Mouse (Mus musculus) embryonic fibroblast, embryonic 13.5 days (primary cell): ENCODE measurements around the gene Por. TPM values are rescaled to one million over a fixed set of nuclear protein-coding genes. Genes with fewer than 3 reads are reported as not detected.
A peak's percentile ranks its signal among the peaks of the same experiment; 100 is the strongest.

Source experiments
- H3K27ac ChIP-seq: 2 replicates; pipeline ENCODE4 v1.5.1; 2012; ENCODE audit warnings: low read length, control low read depth, inconsistent platforms; ENCODE audit not compliant: insufficient read depth
- H3K4me1 ChIP-seq: 2 replicates; pipeline ENCODE4 v1.6.1; 2011; ENCODE audit warnings: low read length; ENCODE audit not compliant: control insufficient read depth, insufficient read depth
- H3K4me3 ChIP-seq: 2 replicates; pipeline ENCODE4 v1.5.1; 2011; ENCODE audit warnings: mild to moderate bottlenecking, control low read depth, low read length; ENCODE audit not compliant: insufficient read depth
- CTCF ChIP-seq: IDR thresholded peaks from 2 replicates; pipeline ENCODE4 v1.5.1; 2011; ENCODE audit warnings: mild to moderate bottlenecking, control low read depth, low read length, moderate library complexity, borderline replicate concordance; ENCODE audit not compliant: insufficient read depth
- POLR2A ChIP-seq: IDR thresholded peaks from 2 replicates; pipeline ENCODE4 v1.6.1; 2011; ENCODE audit warnings: low read depth, mild to moderate bottlenecking, control low read depth, low read length, moderate library complexity
- polyA plus RNA-seq: library from polyadenylated mRNA; stranded (reverse); fragments of >200 nt; gene quantifications from 2 replicates; pipeline ENCODE4 v1.2.4, GENCODE M21; 2011; ENCODE audit warnings: low read depth; ENCODE audit not compliant: missing spikeins, insufficient read length

Gene Por
- polyA plus RNA-seq, 1 experiment, result 58.5 TPM

DNA sequence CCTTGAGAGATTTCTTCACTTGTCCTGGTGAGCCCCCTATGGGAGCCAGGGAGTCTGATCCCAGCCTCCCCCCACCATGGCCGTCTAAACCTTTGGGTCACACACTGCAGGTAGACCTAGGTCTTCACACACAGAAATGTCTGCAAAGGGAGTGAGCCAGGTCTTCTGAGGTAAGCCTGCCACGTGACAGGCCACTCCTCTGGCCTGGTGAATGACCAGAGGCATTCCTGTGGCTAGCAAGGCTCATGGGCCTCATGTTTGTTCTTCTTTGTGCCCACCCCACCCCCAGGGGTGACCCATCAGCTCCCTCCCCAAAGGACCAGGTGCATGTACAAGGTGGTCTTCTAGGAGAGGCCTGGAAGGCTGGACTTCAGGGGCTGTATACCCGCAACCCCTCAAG is 18.3 kb upstream of the Por start:
- Histone ChIP-seq H3K27ac (no peak overlapping the region), H3K4me1 (0 out of 2 replicates have a peak, but pooled peaks cover 3% of the 10 kb centered on the region), H3K4me3 (no peak overlapping the region)
- TF ChIP-seq POLR2A (no peak), CTCF (no peak)

DNA sequence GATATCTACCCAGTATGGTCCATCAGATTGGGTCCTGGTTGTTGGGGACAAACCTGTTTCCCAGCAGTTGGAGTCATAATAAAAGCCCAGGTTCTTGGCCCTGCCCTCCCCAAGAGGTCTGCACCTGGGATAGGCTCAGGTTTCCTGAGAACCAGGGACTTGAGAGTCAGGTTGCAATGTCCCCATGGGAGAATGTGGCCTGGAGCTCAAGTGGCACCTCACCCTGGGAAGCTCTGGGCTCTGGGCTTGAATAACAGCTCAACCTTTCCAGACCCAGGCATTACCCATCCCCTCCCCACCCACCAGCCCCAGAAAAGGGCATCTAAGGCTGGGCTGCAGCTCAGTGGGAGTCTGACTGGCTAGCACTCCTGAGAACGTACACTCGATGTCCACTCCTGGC is 16.6 kb upstream of the Por start:
- no peak overlapping the region for H3K27ac ChIP-seq

DNA sequence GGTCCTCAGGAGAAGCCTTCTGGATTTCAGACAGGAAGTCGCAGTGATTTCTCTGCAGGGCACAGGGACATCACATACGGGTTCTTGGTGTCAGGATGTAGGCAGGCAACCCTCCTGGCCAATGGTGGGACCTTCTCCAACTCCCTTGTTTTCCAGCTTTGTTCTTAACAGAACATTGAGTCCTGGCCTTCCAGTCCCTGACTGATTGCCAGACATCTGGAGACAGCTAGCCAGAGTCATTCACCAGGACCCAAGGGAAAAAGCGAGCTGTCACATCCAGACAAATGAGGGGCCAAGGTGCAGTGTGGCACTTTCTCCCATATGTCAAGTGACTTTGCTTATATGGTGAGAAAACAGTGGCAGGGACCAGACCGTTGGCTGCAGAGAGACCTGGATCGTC is 13.8 kb upstream of the Por start:
- no peak overlapping the region for H3K4me3 ChIP-seq
- no peak overlapping the region for H3K27ac ChIP-seq
- H3K4me1 ChIP-seq, result 0 out of 2 replicates have a peak, but pooled peaks cover 3% of the 10 kb centered on the region
- no peak for TF ChIP-seq CTCF
- TF ChIP-seq POLR2A, result no peak

More for the DNA sequence above, 16.6 kb upstream of the Por start:
- Histone ChIP-seq H3K4me1 (0 out of 2 replicates have a peak, but pooled peaks cover 3% of the 10 kb centered on the region), H3K4me3 (no peak overlapping the region)
- no peak for TF ChIP-seq CTCF
- TF ChIP-seq POLR2A, result no peak

DNA sequence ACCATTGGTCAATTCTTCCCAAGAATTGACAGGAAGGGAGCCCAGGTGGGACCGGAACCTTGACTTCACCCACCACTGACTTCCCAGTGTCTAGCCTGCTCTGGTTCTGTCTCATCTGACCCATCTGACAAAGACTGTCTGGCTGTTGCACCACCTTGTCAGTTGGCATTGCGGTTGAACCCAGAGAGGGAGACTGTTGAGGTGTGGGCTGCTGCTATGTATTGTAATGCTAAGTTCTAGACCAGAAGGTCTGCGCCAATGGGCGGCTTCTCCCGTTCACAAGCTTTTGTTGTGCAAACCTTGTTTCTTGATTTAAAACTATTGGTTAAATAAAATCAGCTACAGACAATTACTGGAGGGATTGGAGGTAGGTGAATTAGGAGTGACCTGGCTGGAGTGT is 12.7 kb upstream of the Por start:
- TF ChIP-seq CTCF (no peak), POLR2A (no peak)
- Histone ChIP-seq H3K4me3 (no peak overlapping the region), H3K4me1 (no peaks in the 10 kb centered on the region), H3K27ac (no peak overlapping the region)

DNA sequence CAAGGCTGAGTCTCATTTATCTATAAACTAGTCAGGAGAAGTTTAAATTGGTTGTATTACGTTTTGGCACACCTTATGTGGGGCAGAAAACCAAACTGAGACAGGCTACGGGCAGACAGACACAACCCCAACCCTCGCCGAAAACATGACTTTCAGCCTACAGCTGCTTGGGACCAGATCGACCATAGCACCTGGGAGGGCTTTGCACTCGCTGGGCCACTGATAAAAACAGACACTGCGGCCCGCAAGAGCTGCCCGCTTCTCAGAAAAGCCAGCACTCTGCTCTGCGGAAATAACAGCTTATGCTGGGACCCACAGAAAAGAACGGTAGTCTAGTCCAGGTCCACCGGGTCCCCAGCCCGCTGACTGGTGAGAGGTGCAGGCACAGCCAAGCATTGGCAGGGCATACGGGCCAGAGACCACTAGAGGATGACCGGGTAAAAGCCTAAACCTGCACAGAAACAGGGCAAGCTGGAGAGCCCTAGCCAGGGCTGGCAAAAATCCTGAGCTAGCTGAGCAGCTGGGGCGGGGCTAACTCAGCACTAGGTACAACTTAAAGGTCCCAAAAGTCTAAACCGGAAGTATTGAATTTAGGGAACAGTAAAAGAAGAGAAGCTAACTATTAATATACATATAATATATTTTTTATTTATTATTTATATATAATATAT is 12.0 kb upstream of the Por start:
- Histone ChIP-seq H3K4me3 (no peak overlapping the region), H3K4me1 (no peaks in the 10 kb centered on the region), H3K27ac (no peak overlapping the region)
- no peak for TF ChIP-seq CTCF
- TF ChIP-seq POLR2A, result no peak

DNA sequence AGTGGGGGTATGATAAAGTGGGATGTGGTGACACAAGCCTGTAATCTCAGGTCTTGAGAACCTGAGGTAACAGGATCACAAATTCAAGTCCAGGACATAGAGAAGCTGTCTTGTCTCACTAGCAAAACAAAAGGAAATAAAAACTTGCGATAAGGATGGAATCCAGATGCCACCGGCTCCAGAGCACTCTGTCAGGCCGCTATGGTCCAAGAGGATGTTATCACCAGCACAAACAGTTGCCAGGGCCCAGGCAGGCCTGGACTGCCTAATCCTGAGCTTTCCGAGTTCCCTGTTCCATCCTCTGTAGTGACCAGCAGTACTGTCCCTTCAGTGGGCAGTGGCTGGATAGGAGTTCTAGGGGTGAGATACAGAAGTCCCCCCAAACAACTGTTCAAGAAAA is 9.9 kb upstream of the Por start:
- Histone ChIP-seq H3K4me1 (no peaks in the 10 kb centered on the region), H3K4me3 (no peak overlapping the region), H3K27ac (no peak overlapping the region)
- no peak for TF ChIP-seq POLR2A
- TF ChIP-seq CTCF, result no peak

DNA sequence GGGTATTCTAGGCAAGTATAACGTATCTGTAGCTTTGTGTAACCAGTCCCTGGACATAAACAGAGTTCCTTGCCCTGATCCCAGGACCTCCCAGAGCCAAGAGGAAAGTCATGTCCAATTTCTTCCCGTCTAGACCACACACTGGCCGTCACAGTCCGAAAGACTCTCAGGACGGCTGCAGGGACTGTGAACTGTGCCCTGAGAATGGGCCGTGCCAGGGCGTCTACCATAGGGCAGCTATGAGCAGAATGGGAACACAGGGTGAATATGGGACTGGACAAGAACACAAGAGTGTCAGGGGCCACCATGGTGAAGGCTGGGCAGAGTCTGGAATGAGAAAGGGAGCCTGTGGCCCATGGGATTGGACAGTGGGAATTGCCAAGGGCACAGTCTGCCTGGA is 9.3 kb upstream of the Por start:
- no peaks in the 10 kb centered on the region for H3K4me1 ChIP-seq
- H3K4me3 ChIP-seq, result no peak overlapping the region
- TF ChIP-seq POLR2A (no peak), CTCF (no peak)
- no peak overlapping the region for H3K27ac ChIP-seq

DNA sequence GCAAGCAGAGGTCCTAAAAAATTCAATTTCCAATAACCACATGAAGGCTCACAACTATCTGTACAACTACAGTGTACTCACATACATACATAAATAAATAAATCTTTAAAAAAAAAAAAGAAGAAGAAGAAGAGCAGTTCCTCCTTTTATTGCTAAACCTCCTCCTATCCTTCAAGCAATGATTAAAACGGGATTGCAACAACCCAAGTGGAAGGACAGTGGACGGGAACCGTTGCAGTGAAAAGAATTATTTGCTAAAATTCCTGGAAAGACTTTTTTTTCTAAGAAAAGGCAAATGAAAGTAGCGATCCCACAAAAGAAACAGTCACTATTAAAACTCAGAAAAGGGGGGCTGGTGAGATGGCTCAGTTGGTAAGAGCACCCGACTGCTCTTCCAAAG is 2.9 kb upstream of the Por start:
- Histone ChIP-seq H3K4me1 (peaks cover 10% of the 10 kb centered on the region; the same call in 1 of the 2 replicates), H3K27ac (no peak overlapping the region), H3K4me3 (no peak overlapping the region)
- TF ChIP-seq POLR2A, result no peak
- no peak for TF ChIP-seq CTCF

DNA sequence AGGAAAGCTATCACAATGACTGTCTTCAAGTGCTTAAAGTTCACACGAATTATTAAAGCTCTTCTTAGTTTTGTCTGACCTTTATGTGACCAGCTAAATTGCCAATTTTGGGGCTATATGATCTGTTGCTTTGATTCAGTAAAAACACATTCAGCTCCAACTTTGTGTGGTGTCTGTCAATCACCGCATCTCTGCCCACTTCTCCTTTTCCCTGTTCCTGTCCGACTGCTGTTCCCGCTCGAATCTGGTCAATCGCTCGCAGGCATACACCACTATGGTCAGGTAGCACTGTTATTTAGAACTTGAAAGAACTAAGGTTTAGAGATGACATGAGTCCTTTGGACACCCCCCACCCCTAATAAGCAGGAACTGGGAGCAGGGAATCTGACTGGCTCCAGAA is 1.8 kb upstream of the Por start:
- no peak for TF ChIP-seq CTCF
- TF ChIP-seq POLR2A, result no peak
- H3K27ac ChIP-seq, result no peak overlapping the region
- peaks cover 10% of the 10 kb centered on the region; the same call in 1 of the 2 replicates for H3K4me1 ChIP-seq
- no peak overlapping the region for H3K4me3 ChIP-seq

DNA sequence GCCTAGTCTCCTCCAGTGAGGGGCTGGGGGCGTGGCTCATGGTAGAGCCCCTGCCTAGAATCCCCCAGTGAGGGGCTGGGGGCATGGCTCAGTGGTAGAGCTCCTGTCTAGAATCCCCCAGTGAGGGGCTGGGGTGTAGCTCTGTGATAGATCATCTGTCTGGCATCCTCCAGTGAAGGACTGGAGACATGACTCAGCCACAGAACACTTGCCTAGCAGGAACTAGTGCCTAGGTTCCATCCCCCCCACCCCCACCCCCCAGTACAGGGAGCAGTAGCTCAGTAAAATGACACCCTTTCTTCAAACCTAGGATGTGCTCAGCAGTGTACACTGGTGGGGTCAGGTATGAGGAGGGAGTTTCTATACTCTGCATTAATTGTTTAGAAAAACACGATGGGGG is 1.0 kb downstream of the Por start:
- TF ChIP-seq POLR2A (no peak), CTCF (no peak)
- no peak overlapping the region for H3K4me3 ChIP-seq
- peak overlapping the region; percentile 77 for H3K27ac ChIP-seq
- peaks cover 15% of the 10 kb centered on the region for H3K4me1 ChIP-seq
